Mouse (Mus musculus) ES-E14 (cell line): ENCODE measurements around the gene Gtpbp4.

Experiments
- CHD2 ChIP-seq: IDR thresholded peaks from 2 replicates; pipeline ENCODE4 v1.6.1; 2014; ENCODE audit warnings: mild to moderate bottlenecking, low read depth, low read length, inconsistent platforms
- HCFC1 ChIP-seq: IDR thresholded peaks from 2 replicates; pipeline ENCODE4 v1.6.1; 2012; ENCODE audit warnings: low read length, inconsistent platforms, borderline replicate concordance; ENCODE audit not compliant: insufficient read depth
- MAFK ChIP-seq: IDR thresholded peaks from 2 replicates; pipeline ENCODE4 v1.6.1; 2014; ENCODE audit warnings: mild to moderate bottlenecking, low read depth, low read length, inconsistent platforms; ENCODE audit not compliant: insufficient read depth
- ZC3H11A ChIP-seq: IDR thresholded peaks from 2 replicates; pipeline ENCODE4 v1.6.1; 2012; ENCODE audit warnings: low read depth, mild to moderate bottlenecking, inconsistent platforms, low read length, borderline replicate concordance

DNA sequence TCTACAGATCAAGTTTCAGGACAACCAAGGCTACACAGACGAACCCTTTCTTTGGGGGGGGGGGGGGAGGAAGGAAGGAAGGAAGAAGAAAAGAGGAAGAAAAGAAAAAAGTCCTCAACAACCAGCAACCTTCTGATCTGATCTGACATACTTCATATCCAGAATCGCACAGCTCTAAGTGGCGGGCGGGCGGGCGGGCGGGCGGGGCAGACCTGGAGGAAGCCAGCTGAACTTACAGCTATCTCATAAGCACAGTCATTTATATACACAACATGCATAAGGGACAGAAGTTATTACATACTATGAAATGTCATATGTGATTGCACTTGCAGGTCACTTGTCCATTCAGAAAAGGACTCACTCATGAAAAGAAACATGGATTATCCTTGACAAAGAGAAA, 3.6 kb upstream of the Gtpbp4 start:
- TF ChIP-seq HCFC1 (no peak), MAFK (no peak), ZC3H11A (no peak), CHD2 (no peak)
